Mouse (Mus musculus) olfactory bulb, adult 2 months (tissue): Measurements from ENCODE around the gene Phactr2.

Experiments used
- CTCF ChIP-seq: fragments of 200-500 bp; IDR thresholded peaks from 2 replicates; pipeline ENCODE4 v1.5.1; 2012; ENCODE audit warnings: low read depth, mild to moderate bottlenecking, low read length, moderate library complexity; ENCODE audit not compliant: insufficient read depth
- POLR2A ChIP-seq: fragments of 200-500 bp; IDR thresholded peaks from 2 replicates; pipeline ENCODE4 v1.6.1; 2012; ENCODE audit warnings: mild to moderate bottlenecking, low read depth, low read length, moderate library complexity; ENCODE audit not compliant: insufficient read depth

- no peak for TF ChIP-seq CTCF
- no peak for TF ChIP-seq POLR2A
Observed at GRCm38 (mm10) chr10:13209930-13210637, 264.1 kb downstream of the Phactr2 start.
